Mouse (Mus musculus): ENCODE results near the gene Cfap77. TPM values are rescaled to one million over a fixed set of nuclear protein-coding genes. Genes with fewer than 3 reads are reported as not detected.

Gene Cfap77
- total RNA-seq, 1 experiment from 2014 or later: 1.7 TPM

GRCm38 (mm10) chr2:28882826-28883485, 171.9 kb downstream of the Cfap77 start:
- ATAC-seq (replicated peaks; ENCODE audit: insufficient number of reproducible peaks, low FRiP score, low TSS enrichment, poor library complexity, severe bottlenecking): no peak

DNA sequence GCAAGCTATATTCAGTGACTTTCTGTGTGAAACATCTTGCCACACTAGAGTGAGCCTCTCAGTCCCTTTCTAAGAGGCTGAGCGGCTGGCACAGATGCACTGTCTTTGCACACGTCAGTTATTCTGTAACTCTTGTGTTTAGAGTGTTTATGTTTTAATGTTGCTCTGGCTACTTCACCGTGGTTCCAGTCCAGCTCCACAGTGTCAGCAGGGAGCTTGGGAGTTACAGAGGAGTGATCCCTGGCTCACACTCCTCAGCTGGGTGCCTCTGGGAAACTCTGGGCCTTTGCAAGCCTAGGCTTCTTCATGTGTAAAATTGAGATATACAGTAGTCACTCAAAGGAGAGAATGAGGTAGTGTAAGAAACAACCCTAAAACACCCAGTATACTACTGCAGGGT, 172.8 kb downstream of the Cfap77 start:
- ATAC-seq (replicated peaks; ENCODE audit: insufficient number of reproducible peaks, low FRiP score, low TSS enrichment, poor library complexity, severe bottlenecking): no peak

- no peak for ATAC-seq (replicated peaks; ENCODE audit: insufficient number of reproducible peaks, low FRiP score, low TSS enrichment, poor library complexity, severe bottlenecking)
Observed at GRCm38 (mm10) chr2:28881275-28881674, 173.6 kb downstream of the Cfap77 start.

Other genes with a start within 250 kb of the Cfap77 start
- 5.3 to 9.1 TPM (median 6.1 TPM) in 3 replicates for gene Gtf3c4, start 214.7 kb downstream of the Cfap77 start, total RNA-seq (2017)
- gene Ddx31, start 214.7 kb downstream of the Cfap77 start, total RNA-seq (2017): 7.3 to 14.4 TPM (median 11.5 TPM) in 3 replicates
- gene Barhl1, start 138.4 kb downstream of the Cfap77 start, total RNA-seq (2017): 0.38 TPM in 1 of 3 replicates, not detected in the others
- 20.0 to 44.0 TPM (median 29.0 TPM) in 3 replicates for gene Ttf1, start 5.2 kb upstream of the Cfap77 start, total RNA-seq (2017)
- 97.7 to 134 TPM (median 109 TPM) in 3 replicates for gene Setx, start 69.1 kb upstream of the Cfap77 start, total RNA-seq (2017)
- 7.1 to 27.7 TPM (median 7.5 TPM) in 3 replicates for gene Ntng2, start 197.9 kb upstream of the Cfap77 start, total RNA-seq (2017)

Data from monocyte, adult 5-6 weeks (primary cell).